Mouse (Mus musculus) forebrain, postnatal 0 days (tissue): Measurements from ENCODE around the gene Myl3. TPM values are rescaled to one million over a fixed set of nuclear protein-coding genes. Genes with fewer than 3 reads are reported as not detected.

Experiments used
- ATAC-seq: fragments of 200-750 bp; cut with Nextera tagmentation; 2 replicates; pipeline ENCODE4 v1.8.0; 2017; ENCODE audit warnings: mild to moderate bottlenecking, moderate library complexity
- DNase-seq: peaks from one replicate; pipeline ENCODE4 v3.0.0-alpha.2; 2015
- H3K27ac ChIP-seq: fragments of 300-500 bp; sonication (generic); 2 replicates; pipeline ENCODE4 v1.5.1; 2014; ENCODE audit warnings: low read depth, mild to moderate bottlenecking, antibody characterized with exemption, low read length, moderate library complexity, mixed read lengths
- H3K27me3 ChIP-seq: fragments of 300-500 bp; sonication (generic); 2 replicates; pipeline ENCODE4 v1.6.1; 2014; ENCODE audit warnings: mild to moderate bottlenecking, low read length, mixed read lengths; ENCODE audit not compliant: insufficient read depth
- H3K36me3 ChIP-seq: fragments of 300-500 bp; sonication (generic); 2 replicates; pipeline ENCODE4 v1.6.1; 2014; ENCODE audit warnings: mild to moderate bottlenecking, moderate library complexity; ENCODE audit not compliant: insufficient read depth
- H3K4me1 ChIP-seq: fragments of 300-500 bp; sonication (generic); 2 replicates; pipeline ENCODE4 v1.6.1; 2014; ENCODE audit warnings: antibody characterized with exemption; ENCODE audit not compliant: insufficient read depth
- H3K4me2 ChIP-seq: fragments of 300-500 bp; sonication (generic); 2 replicates; pipeline ENCODE4 v1.6.1; 2014; ENCODE audit warnings: low read depth, mild to moderate bottlenecking, moderate library complexity
- H3K4me3 ChIP-seq: fragments of 300-500 bp; sonication (generic); 2 replicates; pipeline ENCODE4 v1.5.1; 2014; ENCODE audit warnings: low read depth, low read length, mixed read lengths
- H3K9ac ChIP-seq: fragments of 300-500 bp; sonication (generic); 2 replicates; pipeline ENCODE4 v1.6.1; 2014; ENCODE audit warnings: mild to moderate bottlenecking
- H3K9me3 ChIP-seq: fragments of 300-500 bp; sonication (generic); 2 replicates; pipeline ENCODE4 v1.6.1; 2016; ENCODE audit warnings: low read length
- CTCF ChIP-seq: sonication (generic); IDR thresholded peaks from 2 replicates; pipeline ENCODE4 v1.5.1; 2016; ENCODE audit warnings: antibody characterized with exemption, control low read depth, low read depth
- WGBS: fragments of 180-500 bp; shearing (Covaris S2); extraction: QIAGEN DNeasy Blood & Tissue Kit; methylation state at CpG from one replicate; pipeline ENCODE4 v1.1.7; 2014; 5-methylcytosine and 5-hydroxymethylcytosine counted together
- polyA plus RNA-seq: library from polyadenylated mRNA; unstranded; fragments of >200 nt; fragmentation: Nextera tagmentation; extraction: Ambion mirVana; gene quantifications from 2 replicates; pipeline ENCODE4 v1.2.1, GENCODE M21; 2015
- total RNA-seq: library from RNA; depleted of rRNA; stranded (reverse); fragments of >200 nt; gene quantifications from 2 replicates; pipeline ENCODE4 v1.2.3, GENCODE M21; 2014

Gene Myl3
- total and polyA plus RNA-seq, 2 experiments from 2014 or later = 0.76 to 0.99 TPM

GRCm38 (mm10) chr9:110745752-110746151 lies 4.1 kb downstream of the Myl3 start:
- 0 out of 2 replicates have a peak, but pooled peaks cover 7% of the 10 kb centered on the region for H3K4me1 ChIP-seq
- H3K27ac ChIP-seq = no peak overlapping the region
- 21% methylated on average over 5 of the region's 5 CpGs for WGBS
- H3K9ac ChIP-seq = no peak overlapping the region
- H3K4me2 ChIP-seq = no peak overlapping the region
- H3K36me3 ChIP-seq = no peaks in the 10 kb centered on the region
- no peak for ATAC-seq
- DNase-seq = no peak
- no peak overlapping the region for H3K4me3 ChIP-seq
- peaks cover 30% of the 10 kb centered on the region for H3K27me3 ChIP-seq
- no peak for TF ChIP-seq CTCF
- no peaks in the 10 kb centered on the region for H3K9me3 ChIP-seq

- ATAC-seq (no peak), DNase-seq (no peak)
- no peaks in the 10 kb centered on the region for H3K9me3 ChIP-seq
- H3K4me3 ChIP-seq = no peak overlapping the region
- 47% methylated on average over 5 of the region's 5 CpGs for WGBS
- no peaks in the 10 kb centered on the region for H3K36me3 ChIP-seq
- TF ChIP-seq CTCF = no peak
- H3K4me2 ChIP-seq = no peak overlapping the region
- no peak overlapping the region for H3K9ac ChIP-seq
- no peak overlapping the region for H3K27ac ChIP-seq
- H3K4me1 ChIP-seq = 0 out of 2 replicates have a peak, but pooled peaks cover 2% of the 10 kb centered on the region
- H3K27me3 ChIP-seq = peaks cover 25% of the 10 kb centered on the region
These were observed 4.6 kb downstream of the Myl3 start for GRCm38 (mm10) chr9:110746238-110746637.

- no peak within 1 kb of the TSS for H3K9ac ChIP-seq
- H3K4me3 ChIP-seq = no peak within 1 kb of the TSS
- H3K4me1 ChIP-seq = no peaks in the 10 kb centered on the region
- peaks cover 18% of the 10 kb centered on the region for H3K27me3 ChIP-seq
- no peaks in the 10 kb centered on the region for H3K36me3 ChIP-seq
- no peaks in the 10 kb centered on the region for H3K9me3 ChIP-seq
- TF ChIP-seq CTCF = no peak
- H3K4me2 ChIP-seq = no peak within 1 kb of the TSS
- WGBS = 64% methylated on average over 7 of the region's 7 CpGs
- H3K27ac ChIP-seq = no peak within 1 kb of the TSS
- ATAC-seq = no peak
- no peak for DNase-seq
These were observed 5.3 kb downstream of the Myl3 start, which contains the start of gene Pth1r for GRCm38 (mm10) chr9:110746961-110747360. Pth1r (minus strand) TSS chr9:110747145.

- Histone ChIP-seq H3K36me3 (no peaks in the 10 kb centered on the region), H3K4me3 (no peak overlapping the region), H3K27me3 (peaks cover 11% of the 10 kb centered on the region), H3K4me1 (no peaks in the 10 kb centered on the region), H3K4me2 (no peak overlapping the region), H3K9me3 (no peaks in the 10 kb centered on the region), H3K27ac (no peak overlapping the region), H3K9ac (no peak overlapping the region)
- ATAC-seq = no peak
- no peak for TF ChIP-seq CTCF
- 78% methylated on average over 2 of the region's 2 CpGs for WGBS
- DNase-seq = no peak
These were observed 6.8 kb downstream of the Myl3 start for GRCm38 (mm10) chr9:110748451-110748850.

GRCm38 (mm10) chr9:110750404-110751187 lies 8.9 kb downstream of the Myl3 start:
- Histone ChIP-seq H3K36me3 (no peaks in the 10 kb centered on the region), H3K9ac (no peak overlapping the region), H3K9me3 (no peaks in the 10 kb centered on the region), H3K4me3 (no peak overlapping the region), H3K27ac (no peak overlapping the region), H3K27me3 (no peaks in the 10 kb centered on the region), H3K4me2 (no peak overlapping the region), H3K4me1 (no peaks in the 10 kb centered on the region)
- WGBS = 45% methylated on average over 14 of the region's 14 CpGs
- ATAC-seq (no peak), DNase-seq (no peak)
- TF ChIP-seq CTCF = no peak

GRCm38 (mm10) chr9:110751412-110751811 lies 9.8 kb downstream of the Myl3 start:
- TF ChIP-seq CTCF = no peak
- no peak for ATAC-seq

GRCm38 (mm10) chr9:110752917-110753435 lies 11.3 kb downstream of the Myl3 start:
- TF ChIP-seq CTCF = no peak
- Histone ChIP-seq H3K9ac (no peak overlapping the region), H3K36me3 (no peaks in the 10 kb centered on the region), H3K9me3 (no peaks in the 10 kb centered on the region), H3K4me2 (no peak overlapping the region), H3K4me1 (no peaks in the 10 kb centered on the region), H3K27me3 (no peaks in the 10 kb centered on the region), H3K27ac (no peak overlapping the region), H3K4me3 (no peak overlapping the region)
- WGBS = 74% methylated on average over 4 of the region's 4 CpGs
- ATAC-seq (no peak), DNase-seq (no peak)

More at GRCm38 (mm10) chr9:110751412-110751811, 9.8 kb downstream of the Myl3 start:
- no peaks in the 10 kb centered on the region for H3K9me3 ChIP-seq
- no peak overlapping the region for H3K4me2 ChIP-seq
- H3K27ac ChIP-seq = no peak overlapping the region
- DNase-seq = no peak
- no peaks in the 10 kb centered on the region for H3K36me3 ChIP-seq
- WGBS = 85% methylated on average over 5 of the region's 5 CpGs
- no peaks in the 10 kb centered on the region for H3K4me1 ChIP-seq
- H3K9ac ChIP-seq = no peak overlapping the region
- no peaks in the 10 kb centered on the region for H3K27me3 ChIP-seq
- H3K4me3 ChIP-seq = no peak overlapping the region
